Comparison of ENCODE assay signal across 26 mouse cellular contexts in the genomic region with DNA sequence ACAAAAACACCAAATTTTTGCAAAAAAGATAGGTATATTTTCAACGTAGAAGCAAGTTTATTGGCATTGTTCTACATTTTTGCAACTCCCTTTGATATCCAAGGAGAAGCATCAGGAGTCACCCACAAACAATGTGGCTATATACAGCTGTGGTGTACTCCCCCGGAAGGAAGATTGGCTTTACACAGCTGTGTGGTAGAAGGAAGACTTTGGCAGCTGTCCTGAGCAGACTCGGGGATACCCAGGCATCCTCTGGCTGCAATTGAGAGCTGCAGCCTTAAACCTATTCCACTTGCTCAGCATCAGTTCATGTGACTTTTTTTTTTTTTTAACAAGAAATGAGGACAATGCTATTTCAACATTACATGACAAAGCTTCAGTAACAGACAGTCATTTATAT. TPM values are rescaled to one million over a fixed set of nuclear protein-coding genes. Genes with fewer than 3 reads are reported as not detected.
DNase-seq lines count a peak whose midpoint lies in the region; TF ChIP-seq lines count a peak whose summit lies in the region.
"Had no signal": no experiment of that assay in that cellular context is flagged by ENCODE, and none has a peak within 500 bp of the region (broad histone marks: within the 10 kb centered on the region; RNA-seq: fewer than 3 reads in every experiment).

No protein-coding gene starts in this region.

- in situ Hi-C loops in CH12.LX (cut with MboI; ENCODE audit: low pct_ligation_motif_present, low pct_unique_long_range_greater_than_20kb, low sequenced_read_pairs), result no loop called here

- H3K9ac ChIP-seq in CH12.LX (ENCODE audit: insufficient read depth, low read depth), result no peak overlapping the region
- H3K9ac ChIP-seq: embryonic facial prominence, embryonic 15.5 days; heart, embryonic 15.5 days; hindbrain, embryonic 14.5 days; limb, embryonic 12.5 days; liver, embryonic 13.5 days; lung, embryonic 15.5 days; neural tube, embryonic 15.5 days had no signal

- H3K27ac ChIP-seq in CH12.LX (ENCODE audit: insufficient read depth, low read depth), result no peak overlapping the region
- H3K27ac ChIP-seq: embryonic facial prominence, embryonic 15.5 days; heart, embryonic 15.5 days; hindbrain, embryonic 14.5 days; limb, embryonic 12.5 days; liver, embryonic 13.5 days; lung, embryonic 15.5 days; neural tube, embryonic 15.5 days had no signal

- no peak overlapping the region for H3K4me3 ChIP-seq in CH12.LX (replicated peaks in 1 of 3; ENCODE audit: low read depth in 2 of 3, low read length in 2 of 3, poor library complexity in 1 of 3)
- H3K4me3 ChIP-seq: embryonic facial prominence, embryonic 15.5 days; heart, embryonic 15.5 days; limb, embryonic 12.5 days; liver, embryonic 13.5 days; lung, embryonic 15.5 days; neural tube, embryonic 15.5 days had no signal

- no peak for TF ChIP-seq CTCF in CH12.LX (conservative IDR thresholded peaks at IDR 0.05 in 1 of 2, IDR thresholded peaks at IDR 0.05 in 1 of 2; ENCODE audit: low read depth in 2 of 2, low read length in 2 of 2)

- no peaks in the 10 kb centered on the region for H3K36me3 ChIP-seq in CH12.LX (replicated peaks in 1 of 2; ENCODE audit: control insufficient read depth in 1 of 2, insufficient read depth in 1 of 2, low read length in 1 of 2)
- H3K36me3 ChIP-seq: embryonic facial prominence, embryonic 15.5 days; heart, embryonic 15.5 days; limb, embryonic 12.5 days; lung, embryonic 15.5 days; neural tube, embryonic 15.5 days had no signal

- no peak for TF ChIP-seq RAD21 in CH12.LX (IDR thresholded peaks at IDR 0.05; ENCODE audit: low read depth, low read length)

- peaks cover 4 to 31% of the 10 kb centered on the region in 2 experiments; a peak in 2 of 4 replicates for H3K4me1 ChIP-seq in CH12.LX (ENCODE audit: control insufficient read depth in 1 of 2, insufficient read depth in 2 of 2)
- H3K4me1 ChIP-seq: embryonic facial prominence, embryonic 15.5 days; heart, embryonic 15.5 days; limb, embryonic 12.5 days; lung, embryonic 15.5 days had no signal

- no peak for TF ChIP-seq EP300 in CH12.LX (IDR thresholded peaks at IDR 0.05; ENCODE audit: low read length)

- no peaks in the 10 kb centered on the region for H3K27me3 ChIP-seq in CH12.LX (replicated peaks)
- H3K27me3 ChIP-seq: embryonic facial prominence, embryonic 15.5 days; heart, embryonic 15.5 days; limb, embryonic 12.5 days; liver, embryonic 13.5 days; lung, embryonic 15.5 days; neural tube, embryonic 15.5 days had no signal

- H3K79me2 ChIP-seq in CH12.LX (replicated peaks; ENCODE audit: control insufficient read depth, extremely low read depth, insufficient read depth, poor library complexity, severe bottlenecking), result no peaks in the 10 kb centered on the region

- H3K9me3 ChIP-seq in CH12.LX (replicated peaks; ENCODE audit: low read length), result peaks cover 11% of the 10 kb centered on the region
- H3K9me3 ChIP-seq: embryonic facial prominence, embryonic 15.5 days; heart, embryonic 15.5 days; lung, embryonic 15.5 days; neural tube, embryonic 15.5 days had no signal

- TF ChIP-seq POLR2A in CH12.LX (IDR thresholded peaks at IDR 0.05; ENCODE audit: low read depth, low read length), result no peak

- dilution Hi-C loops in CH12.LX (cut with MboI; ENCODE audit: extremely low pct_ligation_motif_present, extremely low pct_unique_long_range_greater_than_20kb, low sequenced_read_pairs), result no loop called here

- H3K4me2 ChIP-seq in CH12.LX (ENCODE audit: insufficient read depth, low read depth, poor library complexity, severe bottlenecking), result no peak overlapping the region
- H3K4me2 ChIP-seq: embryonic facial prominence, embryonic 15.5 days; heart, embryonic 15.5 days; hindbrain, embryonic 14.5 days; limb, embryonic 12.5 days; liver, embryonic 13.5 days; lung, embryonic 15.5 days; midbrain, embryonic 11.5 days; neural tube, embryonic 15.5 days had no signal

- peak; percentile 90 for DNase-seq in heart, adult 11 months
- no peak for DNase-seq in heart, postnatal 4 days
- peak; percentile 55 for DNase-seq in 3T3-L1 (ENCODE audit: low read depth, low spot score)
- DNase-seq in CH12.LX (ENCODE audit: extremely low read depth), result peak; percentile 14
- DNase-seq in thymus, postnatal 0 days (ENCODE audit: low spot score), result peak; percentile 62
- no peak for DNase-seq in layer of hippocampus, adult 9-10 months (ENCODE audit: low spot score)
- no peak for DNase-seq in kidney, postnatal 10 days
- DNase-seq in layer of hippocampus, postnatal 10 days (ENCODE audit: low spot score in 2 of 2), result no peak
- DNase-seq: adrenal gland, postnatal 14 days; cerebellum, adult 2 months; cerebellum, postnatal 25 days; embryo, embryonic 11 days; gastrocnemius, postnatal 36 days; heart, postnatal 36 days; kidney, adult 18-20 months; liver, embryonic 13.5 days; lung, postnatal 4 days; right cerebral cortex, postnatal 14 days; spleen, adult 18-20 months had no signal

TF ChIP-seq in CH12.LX, 34 proteins besides CTCF, POLR2A, EP300 and RAD21:
- no peak for TF ChIP-seq IRF4 (IDR thresholded peaks at IDR 0.05; ENCODE audit: low read depth, low read length)
- no peak for TF ChIP-seq PAX5 (IDR thresholded peaks at IDR 0.05; ENCODE audit: low read length)
- no peak for TF ChIP-seq MYC (IDR thresholded peaks at IDR 0.05; ENCODE audit: low read depth, low read length)
- no peak for TF ChIP-seq ELF1 (IDR thresholded peaks at IDR 0.05; ENCODE audit: low read depth, low read length)
- TF ChIP-seq MAFK (IDR thresholded peaks at IDR 0.05; ENCODE audit: insufficient replicate concordance, low read length), result no peak
- no peak for TF ChIP-seq E2F4 (IDR thresholded peaks at IDR 0.05; ENCODE audit: insufficient replicate concordance, low read depth, low read length)
- TF ChIP-seq KAT2A (IDR thresholded peaks at IDR 0.05; ENCODE audit: insufficient replicate concordance, low read length), result no peak
TF ChIP-seq in CH12.LX: peak in this region for 0.

RNA-seq across cellular contexts. Expression of a gene that starts 27.5 kb away (rescaled TPM):
- 1 to 10 TPM; 6.5 to 7.7 TPM for total RNA-seq in heart, postnatal 4 days (2021)
- 2.4 and 2.5 TPM in 2 replicates for total RNA-seq in CH12.LX (2012; rRNA removed)
- total RNA-seq in CH12.LX (2014; rRNA removed), result 6.1 and 6.3 TPM in 2 replicates
- 2.9 and 4.9 TPM in 2 replicates for polyA plus RNA-seq in CH12.LX (2012; ENCODE audit: insufficient read length, low read depth)
- 11.8 and 13.2 TPM in 2 replicates for polyA plus RNA-seq in thymus, postnatal 0 days (2015; fragmentation: Nextera tagmentation; extraction: Ambion mirVana)
- 10 to 100 TPM; 68.3 to 73.3 TPM for total RNA-seq in layer of hippocampus, postnatal 10 days (2021)

Comparison
In these comparisons a context has a peak if more than half of its experiments do, and no peak if none do; other contexts are left out.
1. DNase-seq: peak in heart, adult 11 months (single experiment), 3T3-L1 (single experiment), CH12.LX (single experiment) and thymus, postnatal 0 days (single experiment); none in heart, postnatal 4 days (single experiment), layer of hippocampus, adult 9-10 months (single experiment), kidney, postnatal 10 days (single experiment) and layer of hippocampus, postnatal 10 days (0 of 2).
2. RNA of a gene that starts 27.5 kb away (total RNA-seq): 68.3 to 73.3 TPM in layer of hippocampus, postnatal 10 days; 6.5 to 7.7 TPM in heart, postnatal 4 days and 2.4 to 6.3 TPM in CH12.LX; every median in the first group is over 4 times any median in the second.